Mouse (Mus musculus) myocyte (in vitro differentiated cells): Measurements from ENCODE around the gene Zfp740.

ENCODE experiments used
- E2F4 ChIP-seq: IDR thresholded peaks from one replicate; pipeline ENCODE4 v1.6.1; 2011; ENCODE audit warnings: mild to moderate bottlenecking, control low read depth, moderate library complexity; ENCODE audit not compliant: insufficient read depth
- MAX ChIP-seq: IDR thresholded peaks from one replicate; pipeline ENCODE4 v1.6.1; 2011; ENCODE audit warnings: low read depth, mild to moderate bottlenecking, control low read depth
- POLR2A ChIP-seq: IDR thresholded peaks from one replicate; pipeline ENCODE4 v1.6.1; 2011; ENCODE audit warnings: low read depth, mild to moderate bottlenecking, control low read depth, moderate library complexity; ENCODE audit not compliant: insufficient read length
- POLR2AphosphoS2 ChIP-seq: IDR thresholded peaks from one replicate; pipeline ENCODE4 v1.6.1; 2011; ENCODE audit warnings: low read depth, control low read depth; ENCODE audit not compliant: insufficient read length
- SRF ChIP-seq: IDR thresholded peaks from one replicate; pipeline ENCODE4 v1.6.1; 2011; ENCODE audit warnings: low read depth; ENCODE audit not compliant: control insufficient read depth, insufficient read length
- TCF12 ChIP-seq: IDR thresholded peaks from one replicate; pipeline ENCODE4 v1.6.1; 2011; ENCODE audit warnings: mild to moderate bottlenecking, control low read depth; ENCODE audit not compliant: poor library complexity, insufficient read depth, severe bottlenecking
- USF1 ChIP-seq: IDR thresholded peaks from one replicate; pipeline ENCODE4 v1.6.1; 2011; ENCODE audit warnings: low read depth, mild to moderate bottlenecking, control low read depth, moderate library complexity

DNA sequence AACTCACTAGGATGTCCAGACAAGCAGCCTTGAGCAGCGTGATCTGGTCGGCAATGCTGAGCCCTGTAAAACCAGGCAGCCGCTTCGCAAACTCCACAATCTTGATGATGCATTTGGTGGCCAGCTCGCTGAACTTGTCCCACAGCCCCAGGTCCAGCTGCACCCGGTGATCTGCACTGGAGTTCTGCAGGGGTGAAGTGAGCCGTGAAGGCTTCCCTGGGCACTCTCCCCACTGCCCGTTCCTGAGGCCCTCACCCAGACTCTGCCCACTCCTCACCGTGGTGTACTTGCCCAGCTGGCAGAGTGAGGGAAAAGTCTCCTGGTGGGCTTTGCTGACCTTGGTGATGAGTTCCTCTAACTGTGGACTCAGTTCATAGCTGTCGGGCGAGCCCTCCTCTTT is 36.8 kb downstream of the Zfp740 start:
- TF ChIP-seq POLR2AphosphoS2 (no peak), POLR2A (no peak), E2F4 (no peak), SRF (no peak), MAX (no peak), TCF12 (no peak), USF1 (no peak)
